In genomic region chr7:112840351-112840750, GRCm38 (mm10) we compare ENCODE assay signal across 10 mouse cellular contexts.
A peak's percentile ranks its signal among the peaks of the same experiment; 100 is the strongest.
DNase-seq lines count a peak whose midpoint lies in the region; ATAC-seq and TF ChIP-seq lines count a peak whose summit lies in the region.
"Had no signal": no experiment of that assay in that cellular context is flagged by ENCODE, and none has a peak within 500 bp of the region (broad histone marks: within the 10 kb centered on the region; RNA-seq: fewer than 3 reads in every experiment).

No protein-coding gene starts in this region.

- WGBS in embryonic facial prominence, embryonic 10.5 days, result 34% methylated on average over 7 of the region's 7 CpGs
- WGBS in hindbrain, embryonic 14.5 days, result 12% methylated on average over 7 of the region's 7 CpGs

- peaks cover 37% of the 10 kb centered on the region for H3K36me3 ChIP-seq in E14TG2a.4 (ENCODE audit: insufficient read depth, low read length)
- H3K36me3 ChIP-seq in embryonic facial prominence, embryonic 10.5 days (replicated peaks), result peaks cover 26% of the 10 kb centered on the region
- no peaks in the 10 kb centered on the region for H3K36me3 ChIP-seq in hindbrain, embryonic 14.5 days (replicated peaks; ENCODE audit: control insufficient read depth, insufficient read depth)

- H3K27ac ChIP-seq in embryonic facial prominence, embryonic 10.5 days (replicated peaks), result peak overlapping the region; percentile 59; the same call in 1 of the 2 replicates
- peak overlapping the region; percentile 76 for H3K27ac ChIP-seq in hindbrain, embryonic 14.5 days
- H3K27ac ChIP-seq: limb, embryonic 12.5 days had no signal

- H3K4me3 ChIP-seq in E14TG2a.4 (replicated peaks; ENCODE audit: low read length), result 0 out of 2 replicates have a peak overlapping the region, but pooled peaks have one; percentile 11
- no peak overlapping the region for H3K4me3 ChIP-seq in embryonic facial prominence, embryonic 10.5 days
- no peak overlapping the region for H3K4me3 ChIP-seq in hindbrain, embryonic 14.5 days (replicated peaks; ENCODE audit: low read length)
- H3K4me3 ChIP-seq: limb, embryonic 12.5 days; myocyte had no signal

- TF ChIP-seq CTCF in E14TG2a.4 (conservative IDR thresholded peaks at IDR 0.05; ENCODE audit: low read length), result no peak

- no peaks in the 10 kb centered on the region for H3K27me3 ChIP-seq in E14TG2a.4 (ENCODE audit: insufficient read depth, low read length)
- no peaks in the 10 kb centered on the region for H3K27me3 ChIP-seq in embryonic facial prominence, embryonic 10.5 days (replicated peaks; ENCODE audit: low read depth, poor library complexity, severe bottlenecking)
- H3K27me3 ChIP-seq in hindbrain, embryonic 14.5 days (ENCODE audit: control insufficient read depth, insufficient read depth, low read length), result no peaks in the 10 kb centered on the region
- H3K27me3 ChIP-seq: limb, embryonic 12.5 days had no signal

- peaks cover 62% of the 10 kb centered on the region for H3K4me1 ChIP-seq in E14TG2a.4 (replicated peaks; ENCODE audit: low read depth, low read length)
- peaks cover 37% of the 10 kb centered on the region for H3K4me1 ChIP-seq in embryonic facial prominence, embryonic 10.5 days
- H3K4me1 ChIP-seq in hindbrain, embryonic 14.5 days (replicated peaks; ENCODE audit: control insufficient read depth, insufficient read depth, low read length), result peaks cover 34% of the 10 kb centered on the region

- no peak overlapping the region for H3K9ac ChIP-seq in hindbrain, embryonic 14.5 days
- H3K9ac ChIP-seq: limb, embryonic 12.5 days had no signal

- no peaks in the 10 kb centered on the region for H3K9me3 ChIP-seq in E14TG2a.4 (ENCODE audit: low read length)
- H3K9me3 ChIP-seq in embryonic facial prominence, embryonic 10.5 days, result peaks cover 9% of the 10 kb centered on the region; the same call in 1 of the 2 replicates
- H3K9me3 ChIP-seq in hindbrain, embryonic 14.5 days (ENCODE audit: control insufficient read depth, low read length), result no peaks in the 10 kb centered on the region
- H3K9me3 ChIP-seq: limb, embryonic 12.5 days had no signal

- no peak for DNase-seq in embryonic facial prominence, embryonic 10.5 days (ENCODE audit: low spot score)
- DNase-seq in hindbrain, embryonic 14.5 days (ENCODE audit: low spot score), result no peak
- DNase-seq in kidney, postnatal 4 days, result peak; percentile 55 to 68
- no peak for DNase-seq in gastrocnemius, postnatal 4 days (ENCODE audit: low spot score in 2 of 2)
- DNase-seq in thymus, postnatal 0 days (ENCODE audit: low spot score), result no peak
- no peak for DNase-seq in left cerebral cortex, adult 8-10 months (ENCODE audit: low spot score in 2 of 2)

- peak; percentile 24; the same call in 1 of the 2 replicates for ATAC-seq in hindbrain, embryonic 14.5 days (ENCODE audit: low FRiP score)
- ATAC-seq in erythroblast, adult 5-6 weeks (replicated peaks; ENCODE audit: low FRiP score, poor library complexity, severe bottlenecking), result no peak

- no peak overlapping the region for H3K4me2 ChIP-seq in hindbrain, embryonic 14.5 days (replicated peaks)
- H3K4me2 ChIP-seq: limb, embryonic 12.5 days had no signal

Comparison
In these comparisons a context has a peak if more than half of its experiments do, and no peak if none do; other contexts are left out.
1. DNase-seq: peak in kidney, postnatal 4 days (2 of 2); none in embryonic facial prominence, embryonic 10.5 days (single experiment), hindbrain, embryonic 14.5 days (single experiment), gastrocnemius, postnatal 4 days (0 of 2), thymus, postnatal 0 days (single experiment) and left cerebral cortex, adult 8-10 months (0 of 2).